Mouse (Mus musculus) adrenal gland, postnatal 4 days (tissue): ENCODE data around the gene Lyst. TPM values are rescaled to one million over a fixed set of nuclear protein-coding genes. Genes with fewer than 3 reads are reported as not detected.
"Not testable (repeated sequence)": the region's sequence is repeated elsewhere in the genome, so short reads cannot be mapped to it uniquely, and the experiment has no call there.

Experiments
- DNase-seq, 2 experiments: peaks; one replicate each; pipeline ENCODE4 v3.0.0; 2021 to 2022; ENCODE audit warnings: low spot score in 2 of 2, mixed read lengths in 2 of 2
- long read RNA-seq, 2 experiments: library from polyadenylated mRNA; stranded (forward); transcript quantifications; one replicate each; pipeline ENCODE4 v2.0.0; 2021
- total RNA-seq, 2 experiments: library from RNA; stranded (reverse); gene quantifications; 2 replicates each; pipeline ENCODE4 v1.2.3; 2021

Gene Lyst
- total RNA-seq, result 10 to 100 TPM; 35.4 to 35.8 TPM
- long read RNA-seq, experiment 1, partial matches to known transcripts, result 0 of 4 reads
- long read RNA-seq, experiment 1, other reads (novel, unspliced or antisense), result 4 of 4 reads
- long read RNA-seq, experiment 2, partial matches to known transcripts, result 3 of 4 reads
- long read RNA-seq, experiment 2, other reads (novel, unspliced or antisense), result 1 of 4 reads

DNA sequence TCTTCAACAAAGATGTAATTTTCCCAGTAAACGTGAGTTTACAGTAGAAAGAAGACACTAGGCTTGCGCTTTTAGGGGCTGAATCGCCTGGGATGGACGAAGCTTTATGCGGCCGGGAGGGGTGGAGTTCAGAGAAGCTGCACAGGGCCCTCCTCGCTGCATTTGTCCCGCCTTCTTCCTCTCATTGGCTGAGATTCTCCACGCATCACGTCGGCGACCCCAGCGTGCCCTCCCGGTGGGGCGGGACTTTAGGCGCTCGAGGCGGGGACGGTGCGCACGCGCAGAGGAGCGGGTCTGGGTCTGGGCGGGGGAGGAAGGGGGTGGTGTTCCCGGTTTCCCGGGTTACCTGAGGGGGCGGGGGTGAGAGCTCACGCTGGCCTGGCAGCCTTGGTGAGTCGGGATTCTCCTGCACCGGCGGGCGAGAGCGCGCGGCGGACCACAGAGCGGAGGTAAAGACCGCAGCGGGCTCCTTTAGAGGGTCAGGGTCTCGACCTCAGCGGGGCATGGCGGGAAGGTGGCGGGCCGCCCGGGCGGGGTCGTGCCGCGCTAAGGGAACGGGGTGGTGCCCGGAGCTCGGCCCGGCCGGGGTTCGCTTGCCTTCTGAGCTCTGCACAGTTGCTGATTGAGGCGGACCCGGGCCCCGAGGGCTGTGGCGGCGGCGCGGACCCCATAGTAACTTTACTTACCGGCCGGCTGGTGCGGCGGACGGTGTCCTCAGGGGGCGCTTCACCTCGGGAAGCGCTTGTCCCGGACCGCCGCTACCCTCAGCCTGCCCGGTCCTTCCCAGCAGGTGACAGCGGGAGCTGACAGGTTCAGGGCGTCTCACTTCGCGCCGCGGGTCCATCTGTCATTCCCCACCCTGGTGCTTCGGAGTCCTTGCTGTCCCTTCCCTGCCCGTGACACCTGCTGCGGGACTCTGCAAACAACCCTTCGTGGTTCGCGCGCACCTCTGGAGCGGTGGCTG lies at the start of gene Lyst:
Gene Lyst (plus strand): TSS at position 350 of the 964 bp plus-strand sequence.
- DNase-seq, result peak; percentile 100

DNA sequence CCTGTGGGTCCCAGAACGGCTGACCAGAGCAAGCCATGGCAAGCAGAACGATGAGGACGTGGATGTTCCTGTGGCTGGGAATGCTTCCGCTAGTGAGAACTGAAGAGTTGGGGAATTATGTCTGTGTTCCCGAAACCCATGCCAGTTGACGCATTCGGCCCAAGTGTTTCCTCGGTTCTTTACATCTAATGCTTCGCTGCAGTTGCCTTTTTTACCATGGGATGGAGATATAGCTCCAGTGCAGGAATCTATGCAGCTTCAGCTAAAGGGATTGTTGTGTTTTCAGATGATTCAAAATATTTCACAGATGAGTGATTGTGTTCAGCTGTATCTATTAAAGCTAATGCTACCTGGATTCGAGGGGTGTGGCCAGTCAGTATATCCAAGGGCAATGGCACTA lies 47.1 kb upstream of the Lyst start:
- not testable (repeated sequence) for DNase-seq

DNA sequence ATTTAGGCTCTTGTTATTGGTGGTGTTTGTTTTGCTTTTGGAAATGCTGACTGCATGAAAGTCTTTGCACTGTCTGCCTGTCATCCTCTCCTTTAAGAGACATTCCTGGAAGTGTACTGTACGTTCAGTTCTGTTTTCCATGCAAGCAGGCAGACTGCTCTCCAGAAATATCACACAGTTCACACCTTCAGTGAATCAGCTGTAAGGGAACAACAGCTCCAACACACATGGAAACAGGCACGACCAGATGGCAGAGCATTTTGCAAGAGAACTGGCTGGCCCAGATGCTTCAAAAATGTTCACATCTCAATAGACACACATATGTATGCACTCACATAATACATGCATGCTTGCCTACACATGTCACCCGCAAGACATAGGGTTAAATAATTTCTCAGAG lies 43.4 kb upstream of the Lyst start:
- no peak for DNase-seq

DNA sequence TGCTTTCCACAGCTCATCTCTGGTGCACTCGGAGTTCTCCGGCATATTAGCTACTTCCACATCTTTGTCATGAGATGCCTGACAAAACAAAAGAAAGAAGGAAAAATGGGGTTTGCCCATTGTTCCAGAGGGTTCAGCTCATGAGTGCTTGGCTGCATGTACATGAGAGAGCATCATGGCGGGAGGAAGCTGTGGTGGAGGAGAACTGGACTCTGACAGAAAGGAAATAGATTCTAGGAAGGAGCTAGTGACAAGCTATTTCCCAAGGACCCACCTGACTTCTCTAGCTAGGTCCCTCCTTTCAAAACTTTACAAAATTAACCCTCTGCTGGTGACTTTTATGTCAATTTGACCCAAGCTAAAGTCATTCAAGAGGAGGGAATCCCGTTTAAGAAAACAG lies 42.3 kb upstream of the Lyst start:
- DNase-seq, result no peak

DNA sequence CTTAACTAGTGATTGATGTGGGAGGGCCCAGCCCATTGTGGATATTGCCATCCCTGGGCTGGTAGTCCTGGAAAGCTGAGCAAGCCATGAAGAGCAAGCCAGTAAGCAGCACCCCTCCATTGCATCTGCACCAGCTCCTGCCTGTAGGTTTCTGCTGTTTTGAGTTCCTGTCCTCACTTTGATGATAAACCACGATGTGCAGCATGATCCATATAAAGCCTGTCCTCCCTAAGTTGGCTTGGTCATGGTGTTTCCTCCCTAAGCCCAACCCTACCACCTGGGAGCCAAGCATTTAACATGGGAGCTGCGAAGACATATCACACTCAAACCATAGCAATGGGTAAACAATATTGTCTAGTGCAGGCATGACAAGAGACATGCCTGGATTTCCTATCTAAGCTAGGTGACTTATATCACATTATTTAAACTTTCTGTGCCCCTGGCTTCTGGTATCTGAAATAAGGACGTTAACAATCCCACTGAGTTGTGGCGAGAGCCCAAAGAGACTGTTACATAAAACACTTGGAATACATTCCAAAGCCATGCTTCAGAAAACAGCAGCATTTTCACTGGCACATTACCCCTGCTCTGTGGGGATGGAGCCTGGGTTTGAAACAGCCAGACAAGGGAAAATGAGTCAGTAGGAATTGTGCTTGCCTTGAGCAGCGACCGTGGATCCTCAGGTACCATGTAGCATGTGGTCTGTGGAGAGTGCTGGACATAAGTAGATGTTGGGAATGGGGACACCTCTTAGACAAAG lies 41.6 kb upstream of the Lyst start:
- DNase-seq, result no peak

DNA sequence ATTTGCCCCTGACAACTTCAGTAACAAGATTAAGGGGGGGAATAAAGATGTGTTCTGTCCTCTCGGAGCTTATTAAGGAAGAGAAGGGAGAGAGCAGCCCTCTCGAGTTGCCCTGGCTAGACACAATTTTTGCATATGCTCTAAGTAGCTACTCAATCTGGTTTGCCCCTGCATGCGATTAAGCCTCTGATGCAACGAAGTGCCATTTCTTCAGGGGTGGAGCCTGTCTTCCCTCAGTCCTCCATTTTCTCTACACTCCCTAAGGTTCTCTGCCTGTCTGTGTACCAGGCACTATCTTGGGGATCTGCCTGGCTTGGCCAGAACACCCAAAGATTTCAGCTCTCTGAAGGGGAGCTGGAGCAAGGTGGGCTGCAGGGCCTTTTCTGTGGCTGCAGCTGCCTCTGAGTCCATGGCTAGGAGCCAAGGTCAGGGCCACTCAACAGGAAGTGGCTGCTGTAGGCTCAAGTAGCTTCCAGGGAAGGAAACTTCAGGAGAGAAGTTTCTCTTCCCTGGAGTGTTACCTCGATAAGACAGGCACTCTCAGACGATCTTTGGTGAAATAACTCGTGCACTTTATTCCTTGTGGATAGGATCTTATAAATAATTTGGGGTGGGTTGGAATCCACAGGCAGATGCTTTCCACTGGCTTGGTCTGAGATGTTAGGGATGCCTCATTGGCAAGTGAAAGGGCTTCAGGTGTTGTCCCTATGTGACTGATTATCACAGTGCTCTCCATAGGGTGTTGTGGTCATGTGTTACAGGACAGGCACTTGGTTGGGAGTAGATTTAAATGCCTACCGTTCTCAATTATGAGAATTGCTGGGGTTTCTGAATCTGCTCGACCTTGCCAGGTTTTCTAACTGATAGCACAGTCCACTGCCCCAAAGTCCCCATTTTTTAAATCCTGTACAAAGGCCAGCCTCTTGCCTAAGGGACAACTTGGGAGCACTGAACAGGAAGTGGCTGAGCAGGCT lies 40.2 kb upstream of the Lyst start:
- DNase-seq, result no peak

DNA sequence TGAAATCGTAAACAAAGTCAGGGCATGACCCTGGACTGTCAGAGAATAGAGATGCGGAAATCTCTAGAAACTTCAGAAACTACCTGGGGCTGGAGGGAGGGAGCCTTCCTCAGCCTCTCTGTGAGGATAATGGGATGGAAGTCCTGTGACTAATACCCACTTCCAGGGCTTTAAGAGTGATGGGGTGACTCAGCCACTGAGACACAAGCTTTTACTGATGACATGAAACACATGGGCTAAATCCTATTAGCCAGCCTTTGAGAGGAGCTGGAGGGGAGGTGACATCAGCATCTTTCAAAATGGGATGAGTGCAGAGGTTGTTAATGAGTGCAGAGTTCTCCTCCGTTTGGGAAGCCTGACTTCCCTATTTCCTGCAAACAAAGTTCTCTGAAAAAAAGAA lies 38.2 kb upstream of the Lyst start:
- no peak for DNase-seq

DNA sequence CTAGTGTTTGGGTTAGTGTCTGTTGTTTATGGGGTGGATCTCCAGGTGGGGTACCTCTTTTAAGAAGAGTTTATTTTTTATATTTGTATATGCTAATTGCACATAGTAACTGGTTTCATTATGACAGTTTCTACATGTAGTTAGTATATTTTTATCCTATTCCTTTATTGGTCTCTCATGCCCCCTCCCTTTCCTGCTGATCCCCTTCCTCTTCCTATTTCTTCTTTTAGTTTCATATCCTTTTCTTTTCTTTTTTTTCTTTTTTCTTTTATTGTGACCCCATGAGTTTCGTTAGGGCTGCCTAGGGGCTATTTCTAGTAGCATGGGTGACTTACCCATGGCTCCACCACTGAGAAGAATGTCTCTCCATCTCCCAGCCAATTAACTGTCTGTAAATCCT lies 36.5 kb upstream of the Lyst start:
- DNase-seq, result no peak

DNA sequence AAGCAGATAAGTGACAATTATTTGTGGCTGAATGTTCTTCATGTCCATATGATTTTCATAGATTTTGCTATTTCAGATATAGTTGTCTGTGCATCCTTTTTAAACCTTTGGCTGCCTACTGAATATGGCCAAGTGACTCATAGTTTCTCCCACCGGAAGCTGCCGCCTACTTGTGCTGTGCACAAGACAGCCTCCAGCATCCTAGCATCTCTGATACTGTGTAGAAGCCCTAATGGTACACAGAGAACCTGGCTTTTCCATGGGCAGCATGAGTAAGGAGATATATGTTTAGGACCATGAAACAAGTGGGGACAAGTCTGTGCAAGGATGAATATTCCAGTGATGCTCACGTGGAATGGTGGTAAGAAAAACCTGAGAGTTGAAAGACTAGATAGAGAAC lies 35.0 kb upstream of the Lyst start:
- DNase-seq, result no peak

DNA sequence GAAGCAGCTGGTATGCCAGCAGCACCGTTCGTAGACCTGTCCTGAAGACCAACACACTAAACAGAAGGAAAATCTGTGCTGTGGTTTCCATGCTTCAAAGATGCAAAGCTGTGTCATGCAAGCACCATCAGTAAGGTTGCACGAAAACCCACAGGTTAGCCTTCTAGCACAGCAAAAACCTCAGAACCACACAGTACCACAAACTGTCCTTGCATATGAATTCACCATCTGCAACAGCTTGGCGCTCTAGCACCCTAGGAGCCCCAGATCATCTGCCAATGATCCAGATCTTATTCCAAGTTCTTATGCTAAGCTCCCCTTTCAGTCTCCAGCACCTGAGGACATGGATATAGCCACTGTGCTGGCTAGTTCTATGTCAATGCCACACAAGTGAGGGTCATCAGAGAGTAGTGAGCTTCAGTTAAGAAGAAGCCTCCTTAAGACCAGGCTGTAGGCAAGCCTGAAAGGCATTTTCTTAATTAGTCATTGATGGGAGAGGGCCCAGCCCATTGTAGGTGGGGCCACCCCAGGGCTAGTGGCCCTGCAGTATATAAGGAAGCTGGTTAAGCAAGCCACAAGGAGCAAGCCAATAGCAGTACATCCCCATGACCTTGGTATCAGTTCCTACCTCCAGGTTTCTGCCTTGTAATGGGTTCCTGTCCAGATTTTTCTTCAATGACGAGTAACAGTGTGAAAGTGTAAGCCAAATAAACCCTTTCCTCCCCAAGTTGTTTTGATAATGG lies 33.0 kb upstream of the Lyst start:
- DNase-seq, result no peak

DNA sequence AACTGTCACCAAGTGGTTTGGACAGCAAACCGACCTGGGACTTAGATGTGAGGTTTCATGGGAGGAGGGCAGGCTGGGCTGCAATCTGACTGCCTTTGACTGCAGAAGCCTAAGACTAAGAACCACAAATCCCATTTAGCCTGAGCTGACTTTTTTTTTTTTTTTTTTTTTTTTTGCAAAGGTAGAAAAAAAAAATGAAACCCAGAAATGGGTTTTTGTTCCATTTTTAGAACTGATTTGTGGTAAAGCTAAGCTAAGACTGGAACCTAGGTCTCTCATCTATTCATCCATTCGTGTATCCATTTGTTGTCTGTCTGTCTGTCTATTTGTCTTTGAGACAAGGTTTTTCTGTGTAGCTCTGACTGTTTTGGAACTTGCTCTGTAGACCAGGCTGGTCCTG lies 31.9 kb upstream of the Lyst start:
- DNase-seq, result no peak

DNA sequence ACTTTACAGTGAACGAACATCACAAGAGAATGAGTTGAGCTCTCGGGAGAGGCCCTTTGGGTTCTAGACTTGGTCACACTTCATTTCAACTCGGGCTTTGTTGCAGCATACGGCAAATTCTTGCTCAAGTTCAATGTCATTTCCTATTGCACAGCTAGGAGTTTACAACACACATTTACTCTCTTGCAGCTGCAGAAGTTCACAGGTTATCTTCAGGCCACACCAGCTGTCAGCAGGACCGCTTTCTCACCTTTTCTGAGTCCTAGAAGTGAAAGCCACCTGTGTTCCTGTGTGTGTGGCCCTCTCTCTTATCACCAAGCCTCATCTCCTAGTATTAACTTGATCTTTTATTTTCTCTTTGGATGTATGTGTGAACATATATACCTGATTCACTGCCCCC lies 31.3 kb upstream of the Lyst start:
- no peak for DNase-seq

DNA sequence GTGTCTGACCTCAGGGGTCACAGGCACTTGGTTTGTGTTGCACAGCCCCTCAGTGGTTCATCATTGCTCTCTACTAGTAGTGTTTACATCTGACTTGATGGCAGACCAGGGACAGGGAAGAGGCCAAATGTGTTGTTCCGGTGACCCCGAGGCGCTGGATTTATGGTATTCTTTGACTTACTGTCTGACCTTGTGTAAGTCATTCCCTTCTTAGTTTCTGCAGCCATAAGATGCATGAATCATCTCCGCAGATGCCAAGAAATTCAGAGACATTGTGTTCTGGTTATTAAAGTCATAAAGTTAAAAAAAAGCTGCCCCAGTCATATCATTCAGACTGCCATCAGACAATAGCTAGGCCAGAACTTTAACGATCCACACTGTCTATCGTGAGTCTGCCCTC lies 27.6 kb upstream of the Lyst start:
- no peak for DNase-seq

DNA sequence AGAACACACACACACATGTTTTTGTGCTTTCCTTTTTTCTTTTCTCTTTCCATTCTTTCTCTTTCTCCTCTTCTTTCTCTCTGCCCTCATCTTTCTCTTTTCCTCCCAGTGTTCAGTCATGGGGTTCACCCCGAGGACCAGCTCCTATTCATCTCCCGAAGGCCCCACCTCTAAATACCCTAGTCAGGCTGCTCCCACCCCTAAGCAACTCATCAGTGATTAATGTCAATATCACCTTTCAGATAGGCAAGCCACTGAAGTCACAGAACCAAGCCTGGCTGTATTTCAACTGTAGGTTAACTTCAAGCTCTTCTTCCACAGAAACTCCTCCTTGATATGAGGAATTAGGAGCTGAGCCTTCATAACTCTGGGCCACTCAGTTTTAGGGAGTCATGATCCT lies 26.1 kb upstream of the Lyst start:
- no peak for DNase-seq

DNA sequence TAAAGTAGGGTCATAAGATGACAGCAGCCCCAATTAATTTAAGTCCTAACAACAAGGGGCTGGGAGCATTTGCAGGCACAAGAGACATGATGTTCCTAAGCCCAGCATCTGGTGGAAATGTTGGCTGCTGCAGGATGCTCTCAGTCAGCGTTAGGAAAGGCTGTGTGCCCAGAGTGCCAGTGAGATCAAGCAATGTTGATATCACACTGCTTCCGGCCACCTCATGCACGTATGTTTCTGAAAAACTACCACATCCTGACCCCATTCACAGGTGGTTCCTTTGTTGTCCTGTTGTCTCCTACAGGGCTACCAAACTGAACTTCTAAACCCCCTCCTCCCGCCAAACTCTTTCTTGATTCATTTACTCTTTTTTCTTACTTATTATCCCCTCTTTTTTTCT lies 25.7 kb upstream of the Lyst start:
- DNase-seq, result no peak

DNA sequence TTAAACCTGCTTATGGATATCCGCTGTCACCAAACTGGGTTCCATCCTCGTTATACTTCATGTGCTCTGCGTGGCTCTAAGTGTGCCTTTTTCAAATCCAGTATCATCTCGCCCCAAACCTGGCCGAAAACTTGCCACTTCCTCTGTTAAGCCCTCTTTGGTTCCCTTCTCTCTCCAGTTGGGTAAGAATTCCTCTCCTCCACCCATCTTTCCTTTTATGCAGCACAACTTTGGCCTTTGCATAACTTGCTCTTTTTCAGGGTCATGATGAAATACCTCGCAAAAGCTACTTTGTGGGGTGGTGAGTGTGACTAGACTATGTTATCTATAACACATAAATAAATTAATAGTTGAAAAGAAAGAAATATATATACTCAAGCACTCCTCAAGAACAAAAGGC lies 22.6 kb upstream of the Lyst start:
- no peak for DNase-seq

DNA sequence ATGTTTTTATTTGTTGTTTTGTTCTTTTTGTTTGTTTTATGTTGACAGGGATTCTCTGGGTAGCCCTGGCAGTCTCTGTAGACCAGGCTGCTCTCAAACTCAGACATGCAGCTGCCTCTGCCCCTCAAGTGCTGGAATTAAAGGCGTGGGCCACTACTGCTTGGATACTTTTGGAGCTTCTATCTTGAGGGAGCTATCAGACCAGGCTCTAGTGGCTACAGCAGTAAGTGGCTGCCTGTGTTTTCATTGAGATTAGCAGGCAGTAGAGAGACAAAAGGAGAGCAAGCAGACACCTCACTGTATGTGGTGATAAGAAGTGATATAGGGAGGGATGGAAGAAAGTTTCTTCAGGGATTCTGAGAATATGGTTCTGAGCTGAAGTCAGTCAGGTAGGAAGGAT lies 21.4 kb upstream of the Lyst start:
- DNase-seq, result no peak

DNA sequence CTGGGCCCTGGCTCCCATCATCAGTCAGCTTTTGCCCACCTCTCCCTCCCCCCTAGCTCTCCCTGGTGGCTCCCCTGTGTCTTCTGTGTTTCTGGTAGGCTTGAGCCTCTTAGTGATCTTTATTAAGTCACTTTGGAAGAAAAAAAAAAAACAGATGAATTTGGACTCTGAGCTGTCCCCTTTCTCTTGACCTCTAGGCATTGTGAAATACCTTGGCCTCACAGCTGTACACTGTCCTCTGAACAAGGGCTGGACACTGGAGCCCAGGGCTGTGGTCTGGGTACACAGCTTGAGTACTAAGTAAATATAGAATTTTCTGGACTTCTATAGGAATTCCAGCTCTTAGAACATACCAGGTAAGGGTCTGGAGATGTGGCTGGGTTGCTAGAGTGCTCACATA lies 20.6 kb upstream of the Lyst start:
- no peak for DNase-seq

DNA sequence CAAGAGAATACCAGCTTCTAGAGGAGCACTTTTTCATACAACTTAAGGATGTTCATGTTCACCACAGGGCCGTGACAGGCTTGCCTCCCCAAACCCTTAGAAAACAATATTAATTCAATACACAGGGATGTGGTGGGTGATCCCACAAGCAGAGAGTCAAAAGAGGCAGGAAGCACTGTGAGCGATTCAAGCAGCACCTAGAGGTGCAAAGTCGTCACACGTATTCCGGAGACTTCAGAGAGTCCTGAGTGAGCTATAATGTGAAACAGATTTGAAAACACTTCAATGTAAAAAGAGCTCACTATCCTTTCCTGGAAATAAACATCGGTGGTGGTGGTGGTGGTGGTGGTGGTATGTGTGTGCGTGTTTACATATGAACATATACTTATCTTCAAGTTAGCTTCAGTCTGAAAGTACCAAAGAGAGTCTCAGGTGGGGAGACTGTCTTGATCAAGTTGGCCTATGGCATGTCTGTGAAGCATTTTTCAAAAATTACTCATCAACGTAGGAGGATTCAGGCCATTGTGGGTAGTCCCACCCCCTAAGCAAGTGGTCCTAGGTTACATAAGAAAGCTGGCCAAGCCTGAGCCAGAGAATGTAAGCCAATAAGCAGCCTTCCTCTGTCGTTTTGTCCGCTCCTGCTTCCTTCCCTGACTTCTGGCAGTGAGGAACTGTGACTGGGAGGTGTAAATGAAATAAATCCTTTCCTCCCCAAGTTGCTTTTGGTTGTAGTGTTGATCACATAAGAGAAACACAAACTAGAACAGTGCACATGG lies 17.9 kb upstream of the Lyst start:
- no peak for DNase-seq
